Mouse (Mus musculus): Measurements from ENCODE around the gene Eef1akmt3.

DNA sequence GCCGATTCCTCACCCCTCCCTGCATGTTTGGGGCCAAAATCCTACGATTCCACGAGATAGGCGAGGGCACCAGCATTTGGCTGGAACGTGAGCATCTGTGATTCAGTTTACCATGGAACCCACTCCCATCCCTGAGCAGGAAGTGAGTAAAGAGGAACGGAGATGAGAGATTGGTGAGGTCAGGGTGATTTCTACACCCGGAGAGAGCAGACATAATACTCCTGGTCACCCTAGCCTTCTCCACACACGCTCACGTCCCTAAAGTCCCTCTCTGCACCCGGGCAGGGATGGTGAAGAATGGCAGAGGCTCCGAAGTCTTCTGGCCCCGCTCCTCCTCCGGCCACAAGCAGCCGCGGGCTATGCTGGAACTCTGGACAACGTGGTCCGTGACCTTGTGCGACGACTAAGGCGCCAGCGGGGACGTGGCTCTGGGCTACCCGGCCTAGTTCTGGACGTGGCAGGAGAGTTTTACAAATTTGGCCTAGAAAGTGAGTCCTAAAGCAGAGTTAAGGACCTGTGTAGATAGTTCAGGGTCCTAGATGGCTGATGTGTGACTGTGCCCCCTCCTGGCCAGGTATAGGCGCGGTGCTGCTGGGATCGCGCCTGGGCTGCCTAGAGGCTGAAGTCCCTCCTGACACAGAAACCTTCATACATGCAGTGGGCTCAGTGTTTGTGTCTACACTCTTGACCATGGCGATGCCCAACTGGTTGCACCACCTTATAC lies 8.2 kb upstream of the Eef1akmt3 start:
- TF ChIP-seq ZC3H11A (IDR thresholded peaks at IDR 0.05; ENCODE audit: borderline replicate concordance, low read depth, low read length) (no peak), HCFC1 (IDR thresholded peaks at IDR 0.05; ENCODE audit: borderline replicate concordance, insufficient read depth, low read length) (no peak), CHD2 (IDR thresholded peaks at IDR 0.05; ENCODE audit: low read depth, low read length) (no peak), ZNF384 (IDR thresholded peaks at IDR 0.05; ENCODE audit: low read depth, low read length) (no peak)

Measured in ES-E14 (cell line).